Mouse (Mus musculus): Measurements from ENCODE around the gene Mrps36. TPM values are rescaled to one million over a fixed set of nuclear protein-coding genes. Genes with fewer than 3 reads are reported as not detected.
"Not testable (repeated sequence)": the region's sequence is repeated elsewhere in the genome, so short reads cannot be mapped to it uniquely, and the experiment has no call there.

Gene Mrps36
- total RNA-seq (2014; fragmentation: Nextera tagmentation) (95.1 and 106 TPM in 2 replicates), total RNA-seq (2017) (210 and 276 TPM in 2 replicates), polyA plus RNA-seq (2012) (238 and 317 TPM in 2 replicates)

- Histone ChIP-seq H3K27me3 (ENCODE audit: insufficient read depth, low read length) (no peaks in the 10 kb centered on the region), H3K9me3 (replicated peaks) (no peaks in the 10 kb centered on the region), H3K4me3 (ENCODE audit: low read depth, low read length) (peak within 1 kb of the TSS; percentile 92), H3K36me3 (replicated peaks) (peaks cover 27% of the 10 kb centered on the region), H3K4me1 (ENCODE audit: insufficient read depth, low read depth, low read length) (peaks cover 61% of the 10 kb centered on the region)
- no peak for TF ChIP-seq GATA2 (IDR thresholded peaks at IDR 0.05; ENCODE audit: borderline replicate concordance, low read depth, low read length)
- no peak for TF ChIP-seq CTCF (IDR thresholded peaks at IDR 0.05; ENCODE audit: low read depth, low read length)
- no peak for TF ChIP-seq POLR2AphosphoS5 (IDR thresholded peaks at IDR 0.05; ENCODE audit: insufficient replicate concordance, low read depth, low read length)
- no peak for TF ChIP-seq TAL1 (conservative IDR thresholded peaks at IDR 0.05; ENCODE audit: low read depth, low read length)
- no peak for TF ChIP-seq GATA1 (IDR thresholded peaks at IDR 0.05; ENCODE audit: borderline replicate concordance, low read length)
- DNase-seq (ENCODE audit: low spot score) (peak; percentile 78), ATAC-seq (ENCODE audit: extremely low read depth, insufficient number of reproducible peaks, low FRiP score, poor library complexity, severe bottlenecking) (peak; percentile 87)
Observed at GRCm38 (mm10) chr13:100744036-100744744, at the start of gene Mrps36. Mrps36 (minus strand) TSS chr13:100744659.

- Histone ChIP-seq H3K4me1 (ENCODE audit: insufficient read depth, low read depth, low read length) (peaks cover 32% of the 10 kb centered on the region), H3K4me3 (ENCODE audit: low read depth, low read length) (no peak overlapping the region), H3K9me3 (replicated peaks) (no peaks in the 10 kb centered on the region), H3K27me3 (ENCODE audit: insufficient read depth, low read length) (no peaks in the 10 kb centered on the region), H3K36me3 (replicated peaks) (peaks cover 13% of the 10 kb centered on the region)
- DNase-seq (ENCODE audit: low spot score) (no peak), ATAC-seq (ENCODE audit: extremely low read depth, insufficient number of reproducible peaks, low FRiP score, poor library complexity, severe bottlenecking) (no peak)
- TF ChIP-seq GATA1 (IDR thresholded peaks at IDR 0.05; ENCODE audit: borderline replicate concordance, low read length) = no peak
- no peak for TF ChIP-seq TAL1 (conservative IDR thresholded peaks at IDR 0.05; ENCODE audit: low read depth, low read length)
- no peak for TF ChIP-seq GATA2 (IDR thresholded peaks at IDR 0.05; ENCODE audit: borderline replicate concordance, low read depth, low read length)
- TF ChIP-seq POLR2AphosphoS5 (IDR thresholded peaks at IDR 0.05; ENCODE audit: insufficient replicate concordance, low read depth, low read length) = no peak
- no peak for TF ChIP-seq CTCF (IDR thresholded peaks at IDR 0.05; ENCODE audit: low read depth, low read length)
Observed at GRCm38 (mm10) chr13:100789083-100789482, 44.6 kb upstream of the Mrps36 start.

DNA sequence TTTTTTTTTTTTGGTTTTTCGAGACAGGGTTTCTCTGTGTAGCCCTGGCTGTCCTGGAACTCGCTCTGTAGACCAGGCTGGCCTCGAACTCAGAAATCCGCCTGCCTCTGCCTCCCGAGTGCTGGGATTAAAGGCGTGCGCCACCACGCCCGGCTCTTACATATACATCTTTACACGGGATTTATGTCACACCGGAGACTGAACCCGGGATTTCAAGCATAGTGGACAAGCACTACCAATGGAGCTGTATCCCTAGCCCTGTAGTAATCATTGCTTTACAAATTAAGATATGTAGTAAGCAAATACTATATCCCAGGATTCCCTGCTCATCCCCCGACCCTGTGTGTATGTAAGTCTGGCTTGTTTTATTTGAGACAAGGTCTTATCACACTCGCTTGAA, 43.6 kb upstream of the Mrps36 start:
- H3K27me3 ChIP-seq (ENCODE audit: insufficient read depth, low read length); ATAC-seq (ENCODE audit: extremely low read depth, insufficient number of reproducible peaks, low FRiP score, poor library complexity, severe bottlenecking); DNase-seq (ENCODE audit: low spot score); H3K4me3 ChIP-seq (ENCODE audit: low read depth, low read length); H3K9me3 ChIP-seq (replicated peaks): not testable (repeated sequence)
- H3K4me1 ChIP-seq (ENCODE audit: insufficient read depth, low read depth, low read length) = peaks cover 42% of the 10 kb centered on the region
- peaks cover 23% of the 10 kb centered on the region for H3K36me3 ChIP-seq (replicated peaks)

GRCm38 (mm10) chr13:100787316-100788010, 43.0 kb upstream of the Mrps36 start:
- no peak for ATAC-seq (ENCODE audit: extremely low read depth, insufficient number of reproducible peaks, low FRiP score, poor library complexity, severe bottlenecking)

GRCm38 (mm10) chr13:100786414-100786867, 42.0 kb upstream of the Mrps36 start, which contains the start of gene Ccnb1:
Ccnb1 (minus strand) TSS chr13:100786570.
- Histone ChIP-seq H3K4me1 (ENCODE audit: insufficient read depth, low read depth, low read length) (peaks cover 57% of the 10 kb centered on the region), H3K27me3 (ENCODE audit: insufficient read depth, low read length) (no peaks in the 10 kb centered on the region), H3K4me3 (ENCODE audit: low read depth, low read length) (peak within 1 kb of the TSS; percentile 90), H3K36me3 (replicated peaks) (peaks cover 38% of the 10 kb centered on the region), H3K9me3 (replicated peaks) (no peaks in the 10 kb centered on the region)
- DNase-seq (ENCODE audit: low spot score) (peak; percentile 92), ATAC-seq (ENCODE audit: extremely low read depth, insufficient number of reproducible peaks, low FRiP score, poor library complexity, severe bottlenecking) (peak; percentile 94)
- TF ChIP-seq POLR2AphosphoS5 (IDR thresholded peaks at IDR 0.05; ENCODE audit: insufficient replicate concordance, low read depth, low read length) = peak; percentile 78; the same call in 1 of the 2 replicates
- TF ChIP-seq GATA1 (IDR thresholded peaks at IDR 0.05; ENCODE audit: borderline replicate concordance, low read length) = no peak

More at GRCm38 (mm10) chr13:100787316-100788010, 43.0 kb upstream of the Mrps36 start:
- Histone ChIP-seq H3K27me3 (ENCODE audit: insufficient read depth, low read length) (no peaks in the 10 kb centered on the region), H3K4me1 (ENCODE audit: insufficient read depth, low read depth, low read length) (peaks cover 47% of the 10 kb centered on the region), H3K9me3 (replicated peaks) (no peaks in the 10 kb centered on the region), H3K36me3 (replicated peaks) (peaks cover 28% of the 10 kb centered on the region), H3K4me3 (ENCODE audit: low read depth, low read length) (no peak overlapping the region)
- DNase-seq (ENCODE audit: low spot score) = no peak
- TF ChIP-seq POLR2AphosphoS5 (IDR thresholded peaks at IDR 0.05; ENCODE audit: insufficient replicate concordance, low read depth, low read length) = no peak
- TF ChIP-seq TAL1 (conservative IDR thresholded peaks at IDR 0.05; ENCODE audit: low read depth, low read length) = no peak
- no peak for TF ChIP-seq CTCF (IDR thresholded peaks at IDR 0.05; ENCODE audit: low read depth, low read length)
- no peak for TF ChIP-seq GATA2 (IDR thresholded peaks at IDR 0.05; ENCODE audit: borderline replicate concordance, low read depth, low read length)
- TF ChIP-seq GATA1 (IDR thresholded peaks at IDR 0.05; ENCODE audit: borderline replicate concordance, low read length) = no peak

DNA sequence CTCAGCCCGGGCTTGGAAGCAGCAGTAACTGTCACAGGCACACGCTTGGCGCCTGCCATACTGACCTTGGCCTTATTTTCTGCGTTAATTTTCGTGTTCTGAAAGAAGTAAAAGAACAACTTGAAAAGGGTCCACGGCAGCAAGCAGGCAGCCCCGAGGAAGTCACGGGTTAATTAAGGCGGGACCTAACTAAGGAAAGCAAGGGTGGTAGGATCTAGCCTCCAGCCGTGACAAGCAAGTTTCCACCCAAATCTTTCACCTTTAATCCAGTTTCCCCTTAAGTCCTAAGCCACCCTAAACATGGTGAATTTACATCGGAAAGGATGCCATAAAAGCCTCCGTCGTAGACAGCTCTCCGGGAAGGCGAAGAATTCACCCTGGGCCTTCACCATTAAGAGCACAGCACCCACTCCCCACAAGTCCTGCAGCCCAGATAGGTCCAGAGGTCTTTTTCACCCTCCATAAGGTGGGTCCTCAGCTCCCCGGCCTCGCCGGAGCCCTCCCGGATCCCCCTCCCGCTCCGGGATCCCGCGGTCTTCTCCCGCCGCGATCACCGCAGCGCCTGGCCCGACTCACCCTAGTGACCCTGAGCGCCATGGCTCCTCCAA, 41.5 kb upstream of the Mrps36 start:
- Histone ChIP-seq H3K4me3 (ENCODE audit: low read depth, low read length) (peak overlapping the region; percentile 90), H3K9me3 (replicated peaks) (no peaks in the 10 kb centered on the region), H3K4me1 (ENCODE audit: insufficient read depth, low read depth, low read length) (peaks cover 62% of the 10 kb centered on the region), H3K36me3 (replicated peaks) (peaks cover 43% of the 10 kb centered on the region), H3K27me3 (ENCODE audit: insufficient read depth, low read length) (no peaks in the 10 kb centered on the region)
- TF ChIP-seq TAL1 (conservative IDR thresholded peaks at IDR 0.05; ENCODE audit: low read depth, low read length) (no peak), GATA1 (IDR thresholded peaks at IDR 0.05; ENCODE audit: borderline replicate concordance, low read length) (no peak), GATA2 (IDR thresholded peaks at IDR 0.05; ENCODE audit: borderline replicate concordance, low read depth, low read length) (no peak), POLR2AphosphoS5 (IDR thresholded peaks at IDR 0.05; ENCODE audit: insufficient replicate concordance, low read depth, low read length) (no peak), CTCF (IDR thresholded peaks at IDR 0.05; ENCODE audit: low read depth, low read length) (no peak)
- DNase-seq (ENCODE audit: low spot score) (peak; percentile 29), ATAC-seq (ENCODE audit: extremely low read depth, insufficient number of reproducible peaks, low FRiP score, poor library complexity, severe bottlenecking) (no peak)
